Mouse (Mus musculus) neural tube, embryonic 15.5 days (tissue): Measurements from ENCODE around the gene H2afj. TPM values are rescaled to one million over a fixed set of nuclear protein-coding genes. Genes with fewer than 3 reads are reported as not detected.
"Not testable (repeated sequence)": the region's sequence is repeated elsewhere in the genome, so short reads cannot be mapped to it uniquely, and the experiment has no call there.

ENCODE experiments used
- ATAC-seq: fragments of 200-750 bp; cut with Nextera tagmentation; 2 replicates; pipeline ENCODE4 v1.8.0; 2017; ENCODE audit warnings: mild to moderate bottlenecking, moderate TSS enrichment, moderate library complexity; ENCODE audit not compliant: low FRiP score
- H3K27ac ChIP-seq: fragments of 300-500 bp; sonication (generic); replicated peaks from 2 replicates; pipeline ENCODE4 v1.5.1; 2015; ENCODE audit warnings: mild to moderate bottlenecking, inconsistent platforms
- H3K27me3 ChIP-seq: fragments of 300-500 bp; sonication (generic); replicated peaks from 2 replicates; pipeline ENCODE4 v1.6.1; 2015; ENCODE audit warnings: inconsistent platforms
- H3K36me3 ChIP-seq: fragments of 300-500 bp; sonication (generic); 2 replicates; pipeline ENCODE4 v1.6.1; 2015; ENCODE audit warnings: inconsistent platforms
- H3K4me1 ChIP-seq: fragments of 300-500 bp; sonication (generic); 2 replicates; pipeline ENCODE4 v1.6.1; 2015; ENCODE audit warnings: inconsistent platforms
- H3K4me2 ChIP-seq: fragments of 300-500 bp; sonication (generic); 2 replicates; pipeline ENCODE4 v1.6.1; 2015; ENCODE audit warnings: inconsistent platforms, mild to moderate bottlenecking, moderate library complexity
- H3K4me3 ChIP-seq: fragments of 300-500 bp; sonication (generic); replicated peaks from 2 replicates; pipeline ENCODE4 v1.5.1; 2015; ENCODE audit warnings: mild to moderate bottlenecking, inconsistent platforms
- H3K9ac ChIP-seq: fragments of 300-500 bp; sonication (generic); replicated peaks from 2 replicates; pipeline ENCODE4 v1.6.1; 2015; ENCODE audit warnings: mild to moderate bottlenecking, inconsistent platforms
- H3K9me3 ChIP-seq: fragments of 300-500 bp; sonication (generic); replicated peaks from 2 replicates; pipeline ENCODE4 v1.6.1; 2016; ENCODE audit warnings: inconsistent platforms
- WGBS: fragments of 180-500 bp; shearing (Covaris S2); methylation state at CpG from one replicate; pipeline ENCODE4 v1.1.7; 2015; ENCODE audit warnings: mixed read lengths; 5-methylcytosine and 5-hydroxymethylcytosine counted together
- polyA plus RNA-seq: library from polyadenylated mRNA; unstranded; fragments of >200 nt; fragmentation: Nextera tagmentation; extraction: Ambion mirVana; gene quantifications from 2 replicates; pipeline ENCODE4 v1.2.1, GENCODE M21; 2015

The H2afj gene
- polyA plus RNA-seq, 1 experiment from 2014 or later: 106 TPM

- H3K4me3 ChIP-seq: no peak overlapping the region
- H3K27me3 ChIP-seq: no peaks in the 10 kb centered on the region
- H3K9me3 ChIP-seq: no peaks in the 10 kb centered on the region
- 78% methylated on average over 1 of the region's 1 CpGs for WGBS
- no peak for ATAC-seq
- H3K9ac ChIP-seq: no peak overlapping the region
- no peaks in the 10 kb centered on the region for H3K36me3 ChIP-seq
- H3K4me2 ChIP-seq: no peak overlapping the region
- H3K4me1 ChIP-seq: peaks cover 19% of the 10 kb centered on the region; the same call in 1 of the 2 replicates
- H3K27ac ChIP-seq: no peak overlapping the region
Measured at GRCm38 (mm10) chr6:136795110-136795509, 12.9 kb upstream of the H2afj start.

- WGBS: 39% methylated on average over 6 of the region's 6 CpGs
- no peak for ATAC-seq
Measured at GRCm38 (mm10) chr6:136795850-136796249, 12.2 kb upstream of the H2afj start.

GRCm38 (mm10) chr6:136797874-136798693 lies 10.0 kb upstream of the H2afj start:
- not testable (repeated sequence) for ATAC-seq, H3K36me3 ChIP-seq
- 88% methylated on average over 3 of the region's 3 CpGs for WGBS

More at GRCm38 (mm10) chr6:136795850-136796249, 12.2 kb upstream of the H2afj start:
- peaks cover 19% of the 10 kb centered on the region; the same call in 1 of the 2 replicates for H3K4me1 ChIP-seq
- no peak overlapping the region for H3K27ac ChIP-seq
- no peak overlapping the region for H3K4me2 ChIP-seq
- no peak overlapping the region for H3K4me3 ChIP-seq
- H3K9me3 ChIP-seq: no peaks in the 10 kb centered on the region
- no peaks in the 10 kb centered on the region for H3K27me3 ChIP-seq
- H3K9ac ChIP-seq: no peak overlapping the region
- H3K36me3 ChIP-seq: no peaks in the 10 kb centered on the region

GRCm38 (mm10) chr6:136800710-136801109 lies 7.3 kb upstream of the H2afj start:
- no peak overlapping the region for H3K9ac ChIP-seq
- no peaks in the 10 kb centered on the region for H3K9me3 ChIP-seq
- no peak overlapping the region for H3K27ac ChIP-seq
- peaks cover 17% of the 10 kb centered on the region for H3K4me1 ChIP-seq
- no peak for ATAC-seq
- WGBS: 91% methylated on average over 8 of the region's 8 CpGs
- H3K36me3 ChIP-seq: no peaks in the 10 kb centered on the region
- H3K4me3 ChIP-seq: no peak overlapping the region
- no peak overlapping the region for H3K4me2 ChIP-seq
- no peaks in the 10 kb centered on the region for H3K27me3 ChIP-seq

More at GRCm38 (mm10) chr6:136797874-136798693, 10.0 kb upstream of the H2afj start:
- H3K9me3 ChIP-seq, H3K4me3 ChIP-seq, H3K9ac ChIP-seq, H3K27me3 ChIP-seq, H3K27ac ChIP-seq, H3K4me2 ChIP-seq: not testable (repeated sequence)
- H3K4me1 ChIP-seq: peaks cover 20% of the 10 kb centered on the region

GRCm38 (mm10) chr6:136801274-136801673 lies 6.8 kb upstream of the H2afj start:
- WGBS: 87% methylated on average over 6 of the region's 6 CpGs
- H3K4me3 ChIP-seq: no peak overlapping the region
- peaks cover 14% of the 10 kb centered on the region for H3K4me1 ChIP-seq
- ATAC-seq: no peak
- H3K4me2 ChIP-seq: no peak overlapping the region
- H3K27ac ChIP-seq: no peak overlapping the region
- no peaks in the 10 kb centered on the region for H3K27me3 ChIP-seq
- no peaks in the 10 kb centered on the region for H3K36me3 ChIP-seq
- no peak overlapping the region for H3K9ac ChIP-seq
- no peaks in the 10 kb centered on the region for H3K9me3 ChIP-seq

GRCm38 (mm10) chr6:136803093-136803738 lies 4.8 kb upstream of the H2afj start:
- peaks cover 21% of the 10 kb centered on the region for H3K4me1 ChIP-seq
- WGBS: 25% methylated on average over 12 of the region's 12 CpGs
- H3K9ac ChIP-seq: peak overlapping the region; percentile 74; the same call in 1 of the 2 replicates
- H3K27me3 ChIP-seq: no peaks in the 10 kb centered on the region
- peak overlapping the region; percentile 73 for H3K4me2 ChIP-seq
- no peak for ATAC-seq
- peak overlapping the region; percentile 55 for H3K4me3 ChIP-seq
- H3K36me3 ChIP-seq: no peaks in the 10 kb centered on the region
- H3K27ac ChIP-seq: peak overlapping the region; percentile 99
- H3K9me3 ChIP-seq: no peaks in the 10 kb centered on the region

GRCm38 (mm10) chr6:136803739-136804633 lies 4.1 kb upstream of the H2afj start, which contains the start of gene Hist4h4:
Hist4h4 (minus strand) TSS chr6:136804415.
- Histone ChIP-seq H3K36me3 (no peaks in the 10 kb centered on the region), H3K27ac (peak within 1 kb of the TSS; percentile 99), H3K9me3 (no peaks in the 10 kb centered on the region), H3K27me3 (no peaks in the 10 kb centered on the region), H3K4me2 (peak within 1 kb of the TSS; percentile 73), H3K4me1 (peaks cover 26% of the 10 kb centered on the region), H3K9ac (peak within 1 kb of the TSS; percentile 74), H3K4me3 (peak within 1 kb of the TSS; percentile 55)
- WGBS: under 1% methylated on average over 50 of the region's 50 CpGs
- ATAC-seq: peak; percentile 84

GRCm38 (mm10) chr6:136804705-136805408 lies 3.2 kb upstream of the H2afj start:
- peak overlapping the region; percentile 99 for H3K27ac ChIP-seq
- 30% methylated on average over 9 of the region's 9 CpGs for WGBS
- H3K4me1 ChIP-seq: peaks cover 34% of the 10 kb centered on the region
- no peaks in the 10 kb centered on the region for H3K9me3 ChIP-seq
- no peak for ATAC-seq
- H3K9ac ChIP-seq: peak overlapping the region; percentile 74
- H3K27me3 ChIP-seq: no peaks in the 10 kb centered on the region
- H3K4me2 ChIP-seq: peak overlapping the region; percentile 73
- H3K4me3 ChIP-seq: peak overlapping the region; percentile 55
- H3K36me3 ChIP-seq: no peaks in the 10 kb centered on the region

GRCm38 (mm10) chr6:136805409-136805775 lies 2.7 kb upstream of the H2afj start:
- Histone ChIP-seq H3K9me3 (no peaks in the 10 kb centered on the region), H3K4me2 (no peak overlapping the region), H3K9ac (no peak overlapping the region), H3K4me1 (peaks cover 34% of the 10 kb centered on the region), H3K4me3 (no peak overlapping the region), H3K36me3 (no peaks in the 10 kb centered on the region), H3K27ac (no peak overlapping the region), H3K27me3 (no peaks in the 10 kb centered on the region)
- WGBS: 89% methylated on average over 1 of the region's 1 CpGs
- no peak for ATAC-seq

- no peak overlapping the region for H3K9ac ChIP-seq
- H3K4me3 ChIP-seq: no peak overlapping the region
- peaks cover 34% of the 10 kb centered on the region for H3K4me1 ChIP-seq
- H3K4me2 ChIP-seq: no peak overlapping the region
- H3K9me3 ChIP-seq: no peaks in the 10 kb centered on the region
- H3K36me3 ChIP-seq: 0 out of 2 replicates have a peak, but pooled peaks cover under 1% of the 10 kb centered on the region
- no peak for ATAC-seq
- H3K27me3 ChIP-seq: no peaks in the 10 kb centered on the region
- WGBS: 80% methylated on average over 5 of the region's 5 CpGs
- H3K27ac ChIP-seq: no peak overlapping the region
Measured at GRCm38 (mm10) chr6:136806819-136807218, 1.2 kb upstream of the H2afj start.
